Mouse (Mus musculus): ENCODE results near the gene C1qtnf3. TPM values are rescaled to one million over a fixed set of nuclear protein-coding genes. Genes with fewer than 3 reads are reported as not detected.
"Not testable (repeated sequence)": the region's sequence is repeated elsewhere in the genome, so short reads cannot be mapped to it uniquely, and the experiment has no call there.

C1qtnf3 gene
- total RNA-seq, 2 experiments from 2014 or later = not detected

GRCm38 (mm10) chr15:10955156-10955555, 3.0 kb downstream of the C1qtnf3 start:
- no peak for ATAC-seq (replicated peaks; ENCODE audit: low FRiP score, poor library complexity, severe bottlenecking)

GRCm38 (mm10) chr15:10956706-10957105, 4.6 kb downstream of the C1qtnf3 start:
- no peak for ATAC-seq (replicated peaks; ENCODE audit: low FRiP score, poor library complexity, severe bottlenecking)

- ATAC-seq (replicated peaks; ENCODE audit: low FRiP score, poor library complexity, severe bottlenecking) = no peak
Measured at GRCm38 (mm10) chr15:10959277-10960026, 7.3 kb downstream of the C1qtnf3 start.

- ATAC-seq (replicated peaks; ENCODE audit: low FRiP score, poor library complexity, severe bottlenecking) = no peak
Measured at GRCm38 (mm10) chr15:10960267-10960666, 8.1 kb downstream of the C1qtnf3 start.

- ATAC-seq (replicated peaks; ENCODE audit: low FRiP score, poor library complexity, severe bottlenecking) = no peak
Measured at GRCm38 (mm10) chr15:10962601-10963000, 10.5 kb downstream of the C1qtnf3 start.

- ATAC-seq (replicated peaks; ENCODE audit: low FRiP score, poor library complexity, severe bottlenecking) = no peak
Measured at GRCm38 (mm10) chr15:10969439-10969838, 17.3 kb downstream of the C1qtnf3 start.

- ATAC-seq (replicated peaks; ENCODE audit: low FRiP score, poor library complexity, severe bottlenecking) = no peak
Measured at GRCm38 (mm10) chr15:10970777-10971176, 18.6 kb downstream of the C1qtnf3 start.

GRCm38 (mm10) chr15:10977151-10977550, 25.0 kb downstream of the C1qtnf3 start:
- ATAC-seq (replicated peaks; ENCODE audit: low FRiP score, poor library complexity, severe bottlenecking) = no peak

GRCm38 (mm10) chr15:10980712-10981111, 28.6 kb downstream of the C1qtnf3 start:
- no peak for ATAC-seq (replicated peaks; ENCODE audit: low FRiP score, poor library complexity, severe bottlenecking)

- peak; percentile 91 for ATAC-seq (replicated peaks; ENCODE audit: low FRiP score, poor library complexity, severe bottlenecking)
Measured at GRCm38 (mm10) chr15:10981377-10982063, 29.4 kb downstream of the C1qtnf3 start, which contains the start of gene Amacr. Amacr (plus strand) TSS chr15:10981756.

- ATAC-seq (replicated peaks; ENCODE audit: low FRiP score, poor library complexity, severe bottlenecking) = no peak
Measured at GRCm38 (mm10) chr15:10982064-10982435, 29.9 kb downstream of the C1qtnf3 start.

- no peak for ATAC-seq (replicated peaks; ENCODE audit: low FRiP score, poor library complexity, severe bottlenecking)
Measured at GRCm38 (mm10) chr15:10985756-10986155, 33.6 kb downstream of the C1qtnf3 start.

- ATAC-seq (replicated peaks; ENCODE audit: low FRiP score, poor library complexity, severe bottlenecking) = not testable (repeated sequence)
Measured at GRCm38 (mm10) chr15:10986477-10986876, 34.3 kb downstream of the C1qtnf3 start.

- ATAC-seq (replicated peaks; ENCODE audit: low FRiP score, poor library complexity, severe bottlenecking) = no peak
Measured at GRCm38 (mm10) chr15:10990411-10990810, 38.3 kb downstream of the C1qtnf3 start.

GRCm38 (mm10) chr15:10991566-10991965, 39.4 kb downstream of the C1qtnf3 start:
- ATAC-seq (replicated peaks; ENCODE audit: low FRiP score, poor library complexity, severe bottlenecking) = no peak

GRCm38 (mm10) chr15:10999832-11000231, 47.7 kb downstream of the C1qtnf3 start:
- no peak for ATAC-seq (replicated peaks; ENCODE audit: low FRiP score, poor library complexity, severe bottlenecking)

GRCm38 (mm10) chr15:11000421-11000820, 48.3 kb downstream of the C1qtnf3 start, which contains the start of gene Slc45a2:
Slc45a2 (plus strand) TSS chr15:11000721.
- no peak for ATAC-seq (replicated peaks; ENCODE audit: low FRiP score, poor library complexity, severe bottlenecking)

GRCm38 (mm10) chr15:11003791-11004190, 51.7 kb downstream of the C1qtnf3 start:
- no peak for ATAC-seq (replicated peaks; ENCODE audit: low FRiP score, poor library complexity, severe bottlenecking)

GRCm38 (mm10) chr15:11004646-11005045, 52.5 kb downstream of the C1qtnf3 start:
- ATAC-seq (replicated peaks; ENCODE audit: low FRiP score, poor library complexity, severe bottlenecking) = no peak

- ATAC-seq (replicated peaks; ENCODE audit: low FRiP score, poor library complexity, severe bottlenecking) = no peak
Measured at GRCm38 (mm10) chr15:11008756-11009155, 56.6 kb downstream of the C1qtnf3 start.

- ATAC-seq (replicated peaks; ENCODE audit: low FRiP score, poor library complexity, severe bottlenecking) = no peak
Measured at GRCm38 (mm10) chr15:11010976-11011548, 58.9 kb downstream of the C1qtnf3 start.

All from erythroid progenitor cell, adult 5-6 weeks (primary cell).